Mouse (Mus musculus) C2C12 (cell line): Measurements from ENCODE around the gene Zfp13. TPM values are rescaled to one million over a fixed set of nuclear protein-coding genes. Genes with fewer than 3 reads are reported as not detected.

ENCODE experiments used
- H3K27me3 ChIP-seq: one replicate; pipeline ENCODE4 v1.6.1; 2011; ENCODE audit not compliant: control insufficient read depth, insufficient read depth, insufficient read length
- H3K36me3 ChIP-seq: one replicate; pipeline ENCODE4 v1.6.1; 2011; ENCODE audit not compliant: control insufficient read depth, insufficient read depth
- H3K4me3 ChIP-seq: one replicate; pipeline ENCODE4 v1.5.1; 2011; ENCODE audit warnings: mild to moderate bottlenecking, control low read depth; ENCODE audit not compliant: poor library complexity, insufficient read depth, severe bottlenecking
- H3K79me2 ChIP-seq: one replicate; pipeline ENCODE4 v1.6.1; 2011; ENCODE audit not compliant: control insufficient read depth, insufficient read depth
- H3K79me3 ChIP-seq: one replicate; pipeline ENCODE4 v1.6.1; 2011; ENCODE audit warnings: low read depth, control low read depth
- H3ac ChIP-seq: one replicate; pipeline ENCODE3; 2011; ENCODE audit warnings: low read depth; ENCODE audit not compliant: control insufficient read depth, insufficient read length
- CEBPB ChIP-seq: IDR thresholded peaks from one replicate; pipeline ENCODE4 v1.6.1; 2011; ENCODE audit warnings: low read depth, mild to moderate bottlenecking, control low read depth, moderate library complexity
- CTCF ChIP-seq: IDR thresholded peaks from one replicate; pipeline ENCODE4 v1.5.1; 2011; ENCODE audit not compliant: control insufficient read depth, insufficient read depth, insufficient read length
- FOSL1 ChIP-seq: IDR thresholded peaks from one replicate; pipeline ENCODE4 v1.8.0; 2011; ENCODE audit warnings: mild to moderate bottlenecking, low read length; ENCODE audit not compliant: poor library complexity, insufficient read depth, severe bottlenecking
- MAX ChIP-seq: IDR thresholded peaks from one replicate; pipeline ENCODE4 v1.6.1; 2011; ENCODE audit warnings: mild to moderate bottlenecking, control low read depth
- MYOD1 ChIP-seq: IDR thresholded peaks from one replicate; pipeline ENCODE4 v1.6.1; 2011; ENCODE audit warnings: low read depth; ENCODE audit not compliant: control insufficient read depth, insufficient read length
- MYOG ChIP-seq: IDR thresholded peaks from one replicate; pipeline ENCODE4 v1.6.1; 2011; ENCODE audit not compliant: control insufficient read depth, insufficient read length; ENCODE audit errors: extremely low read depth
- USF1 ChIP-seq: IDR thresholded peaks from one replicate; pipeline ENCODE4 v1.6.1; 2011; ENCODE audit warnings: low read depth, mild to moderate bottlenecking, control low read depth, moderate library complexity
- polyA plus RNA-seq: library from polyadenylated mRNA; unstranded; fragments of >200 nt; fragmentation: generic; extraction: Trizol; gene quantifications from one replicate; pipeline ENCODE4 v1.2.1, GENCODE M21; 2012; ENCODE audit warnings: missing spikeins

Zfp13 gene
- polyA plus RNA-seq, 1 experiment: 5.2 TPM

DNA sequence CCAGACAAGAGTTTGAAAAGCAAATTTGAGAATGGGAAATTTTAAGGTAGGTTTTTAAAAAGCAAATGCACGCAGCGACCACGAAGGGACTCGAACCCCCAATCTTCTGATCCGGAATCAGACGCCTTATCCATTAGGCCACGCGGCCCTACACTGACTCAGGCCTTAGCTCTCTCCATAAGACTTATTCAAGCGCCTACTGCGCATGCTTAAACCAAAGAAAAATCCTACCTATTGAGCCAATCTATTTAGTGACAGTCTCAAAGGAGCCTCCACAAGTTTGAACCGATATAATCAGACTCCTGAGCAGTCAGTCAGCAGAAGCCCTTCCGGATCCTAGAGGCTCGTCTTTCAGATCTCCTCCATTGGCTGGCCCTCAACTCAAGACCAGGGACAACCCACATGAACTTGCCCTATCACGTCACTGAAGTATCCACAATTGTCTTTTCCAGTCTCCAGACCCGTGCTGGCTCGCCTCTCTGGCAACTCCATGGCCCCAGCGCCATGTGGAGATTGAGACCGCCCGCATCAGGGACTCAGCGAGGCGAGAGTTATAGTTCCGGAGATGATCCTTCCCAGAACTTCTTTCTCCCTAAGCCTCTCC is 49.0 kb downstream of the Zfp13 start:
- H3K79me3 ChIP-seq: no peaks in the 10 kb centered on the region
- H3K4me3 ChIP-seq: peak overlapping the region; percentile 39
- no peaks in the 10 kb centered on the region for H3K79me2 ChIP-seq
- no peaks in the 10 kb centered on the region for H3K36me3 ChIP-seq
- TF ChIP-seq CEBPB (peak; percentile 22), FOSL1 (no peak), MYOD1 (no peak), MYOG (no peak), MAX (no peak), CTCF (no peak), USF1 (no peak)
- H3ac ChIP-seq: peak overlapping the region; percentile 59
- H3K27me3 ChIP-seq: no peaks in the 10 kb centered on the region

DNA sequence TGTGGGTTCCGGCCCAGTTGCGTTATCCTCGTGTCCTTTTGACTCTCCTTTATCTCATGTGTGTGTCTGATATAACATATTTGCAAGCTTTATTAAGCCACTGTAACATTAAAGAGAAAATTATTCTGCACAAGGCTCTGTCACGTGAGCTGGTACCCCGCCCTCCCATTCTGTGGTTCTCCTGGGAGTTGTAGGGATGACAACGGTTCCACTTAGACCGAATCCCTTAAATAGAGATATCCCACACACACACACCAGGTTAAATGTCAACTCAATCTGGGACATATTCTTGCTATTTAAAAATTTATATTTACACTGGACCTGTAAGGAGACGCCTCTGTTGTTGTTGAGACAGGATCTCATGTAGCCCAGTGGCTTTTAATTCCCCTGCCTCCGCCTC is 49.8 kb downstream of the Zfp13 start:
- no peaks in the 10 kb centered on the region for H3K27me3 ChIP-seq
- H3K79me3 ChIP-seq: no peaks in the 10 kb centered on the region
- H3ac ChIP-seq: no peak overlapping the region
- peak overlapping the region; percentile 21 for H3K4me3 ChIP-seq
- no peaks in the 10 kb centered on the region for H3K79me2 ChIP-seq
- TF ChIP-seq MYOD1 (no peak), MYOG (no peak), USF1 (peak; percentile 89), CTCF (no peak), FOSL1 (no peak), CEBPB (no peak), MAX (no peak)
- H3K36me3 ChIP-seq: no peaks in the 10 kb centered on the region

DNA sequence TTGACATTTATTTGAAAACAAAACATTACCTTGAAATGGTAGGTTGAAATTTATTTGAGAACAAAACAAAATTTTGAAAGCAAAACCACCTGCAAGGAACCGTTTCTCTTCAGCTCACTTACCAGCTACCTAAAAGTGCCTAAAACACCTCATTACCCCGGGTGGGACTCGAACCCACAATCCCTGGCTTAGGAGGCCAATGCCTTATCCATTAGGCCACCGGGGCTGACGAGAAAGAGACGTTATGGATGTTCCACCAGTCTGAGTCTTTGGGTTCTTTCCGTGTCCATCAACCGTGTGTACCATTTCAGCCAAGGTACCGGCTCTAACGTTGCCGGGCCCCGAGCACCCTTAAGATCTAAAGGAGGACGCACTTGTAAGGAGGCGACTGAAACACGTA is 50.7 kb downstream of the Zfp13 start:
- Histone ChIP-seq H3K36me3 (no peaks in the 10 kb centered on the region), H3K4me3 (peak overlapping the region; percentile 21), H3K27me3 (no peaks in the 10 kb centered on the region), H3ac (peak overlapping the region; percentile 28), H3K79me2 (no peaks in the 10 kb centered on the region), H3K79me3 (no peaks in the 10 kb centered on the region)
- TF ChIP-seq MYOG (no peak), MYOD1 (no peak), USF1 (no peak), CTCF (no peak), CEBPB (peak; percentile 18)

DNA sequence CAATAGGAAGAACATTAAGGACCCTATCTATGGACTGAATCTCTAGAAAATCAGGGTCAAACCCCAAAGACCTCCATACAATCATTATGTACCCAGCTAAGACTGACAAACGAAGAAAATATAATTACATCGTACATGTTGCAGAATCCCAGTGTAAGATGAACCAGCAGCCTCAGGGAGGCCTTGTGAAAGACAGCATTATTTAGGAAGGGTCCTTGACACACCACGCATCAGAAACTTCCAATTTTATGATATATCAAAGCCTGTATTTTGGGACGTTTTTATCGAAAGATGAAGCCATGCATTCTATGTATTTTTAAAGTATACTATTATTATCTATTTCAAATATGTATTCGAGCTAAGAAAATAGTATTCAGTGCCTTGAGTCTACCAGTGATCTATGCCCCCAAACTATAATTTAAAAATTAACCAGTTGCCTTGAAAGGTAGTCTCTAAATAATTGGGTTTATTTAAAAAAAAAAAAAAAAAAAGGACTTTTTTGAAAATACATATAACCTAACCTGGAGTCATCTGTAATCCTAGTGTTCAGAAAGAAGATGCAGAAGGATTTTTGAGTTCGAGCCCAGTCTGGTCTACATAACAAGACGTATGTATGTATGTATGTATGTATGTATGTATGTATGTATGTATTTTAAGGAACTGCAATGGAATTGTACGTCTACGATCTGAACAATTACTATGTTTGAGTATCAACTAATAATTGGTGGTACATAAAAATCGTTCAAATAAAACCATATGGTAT is 51.4 kb downstream of the Zfp13 start:
- no peak for TF ChIP-seq FOSL1
- TF ChIP-seq MAX: no peak
- no peak for TF ChIP-seq MYOD1
- TF ChIP-seq USF1: no peak
- no peak for TF ChIP-seq CEBPB
- TF ChIP-seq CTCF: no peak
- no peak for TF ChIP-seq MYOG
- Histone ChIP-seq H3K4me3 (no peak overlapping the region), H3K79me2 (no peaks in the 10 kb centered on the region), H3ac (no peak overlapping the region), H3K79me3 (no peaks in the 10 kb centered on the region), H3K36me3 (no peaks in the 10 kb centered on the region), H3K27me3 (no peaks in the 10 kb centered on the region)

DNA sequence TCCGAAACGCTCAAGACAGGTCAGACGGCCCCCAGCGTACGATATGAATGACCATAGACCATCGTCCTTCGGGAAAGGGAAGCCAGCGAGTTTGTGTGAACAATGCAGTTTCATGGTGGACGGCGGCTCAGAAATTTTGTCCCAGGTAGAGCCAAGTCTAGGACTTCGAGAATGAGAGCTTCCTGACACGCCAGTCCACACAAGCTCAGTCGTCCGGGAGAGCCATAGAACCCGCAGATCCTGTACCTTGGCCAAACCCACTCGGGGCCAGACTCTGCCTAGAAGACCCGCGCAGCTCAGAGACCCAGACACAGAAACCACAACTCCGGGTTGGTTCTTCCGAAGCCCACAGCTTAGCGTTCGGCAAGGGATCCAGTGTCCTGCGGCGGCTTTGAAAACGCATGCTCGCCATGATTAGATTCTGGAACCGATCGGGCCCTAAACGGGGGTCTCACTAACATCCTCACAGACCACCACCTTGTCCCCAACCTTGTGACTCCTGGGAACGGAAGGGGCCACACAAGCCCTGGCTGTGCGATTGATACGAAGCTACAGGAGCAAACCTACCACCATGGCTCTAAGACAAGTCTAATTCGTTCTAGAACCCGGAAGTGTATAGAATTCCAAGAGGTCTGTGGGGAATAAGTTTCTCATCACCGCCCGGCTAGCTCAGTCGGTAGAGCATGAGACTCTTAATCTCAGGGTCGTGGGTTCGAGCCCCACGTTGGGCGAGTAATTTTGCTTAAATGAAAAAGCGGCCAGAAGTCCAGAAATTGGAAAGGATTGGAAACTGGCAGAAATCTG is 52.4 kb downstream of the Zfp13 start:
- H3K79me3 ChIP-seq: no peaks in the 10 kb centered on the region
- H3K36me3 ChIP-seq: no peaks in the 10 kb centered on the region
- TF ChIP-seq FOSL1 (no peak), MYOD1 (no peak), MAX (no peak), CEBPB (no peak), CTCF (no peak), MYOG (no peak), USF1 (no peak)
- H3ac ChIP-seq: peak overlapping the region; percentile 79
- H3K79me2 ChIP-seq: no peaks in the 10 kb centered on the region
- no peaks in the 10 kb centered on the region for H3K27me3 ChIP-seq
- H3K4me3 ChIP-seq: peak overlapping the region; percentile 81

DNA sequence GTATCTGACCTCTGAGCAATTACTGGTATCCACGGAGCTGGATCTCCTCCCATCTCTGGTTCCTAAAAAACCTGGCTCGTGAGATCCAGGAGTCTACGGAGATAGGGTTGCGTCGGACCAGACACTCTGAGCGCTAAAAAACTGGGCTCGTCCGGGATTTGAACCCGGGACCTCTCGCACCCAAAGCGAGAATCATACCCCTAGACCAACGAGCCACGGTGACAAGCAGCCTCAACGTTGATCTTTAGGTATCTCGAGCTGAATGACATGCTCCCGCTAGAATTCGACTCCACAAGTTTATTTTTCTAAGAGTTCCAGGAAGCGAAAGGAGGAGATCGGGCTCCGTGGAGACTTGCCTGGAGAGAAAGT is 53.0 kb downstream of the Zfp13 start:
- TF ChIP-seq MYOG (no peak), FOSL1 (no peak), MAX (no peak), CEBPB (no peak)
- Histone ChIP-seq H3K79me3 (no peaks in the 10 kb centered on the region), H3K27me3 (no peaks in the 10 kb centered on the region), H3K4me3 (peak overlapping the region; percentile 81), H3ac (peak overlapping the region; percentile 79), H3K36me3 (no peaks in the 10 kb centered on the region), H3K79me2 (no peaks in the 10 kb centered on the region)
